Mouse (Mus musculus) heart, adult 8-10 months (tissue): Measurements from ENCODE around the gene Xndc1. TPM values are rescaled to one million over a fixed set of nuclear protein-coding genes. Genes with fewer than 3 reads are reported as not detected.

ENCODE experiments used
- DNase-seq: peaks from one replicate; pipeline ENCODE4 v3.0.0; 2022; ENCODE audit warnings: low spot score
- total RNA-seq, 4 experiments: library from RNA; stranded (reverse); gene quantifications; 2 replicates each; pipeline ENCODE4 v1.2.4; 2022

The Xndc1 gene
- total RNA-seq, 4 experiments from 2014 or later: 4.9 to 8.4 (median 6.2) TPM

- DNase-seq: no peak
Observed at GRCm38 (mm10) chr7:102081784-102082183, 16.5 kb downstream of the Xndc1 start.

- DNase-seq: no peak
Observed at GRCm38 (mm10) chr7:102082816-102083215, 17.5 kb downstream of the Xndc1 start, which contains the start of gene Trpc2. Gene Trpc2, plus strand, starts transcription at chr7:102083116.

- DNase-seq: no peak
Observed at GRCm38 (mm10) chr7:102084041-102084696, 18.9 kb downstream of the Xndc1 start.

- no peak for DNase-seq
Observed at GRCm38 (mm10) chr7:102087336-102087735, 22.0 kb downstream of the Xndc1 start.

GRCm38 (mm10) chr7:102099760-102100661 lies 34.7 kb downstream of the Xndc1 start:
- peak; percentile 45 for DNase-seq

- no peak for DNase-seq
Observed at GRCm38 (mm10) chr7:102100868-102101267, 35.6 kb downstream of the Xndc1 start.

GRCm38 (mm10) chr7:102101487-102101886 lies 36.2 kb downstream of the Xndc1 start, which contains the start of gene Art1:
Gene Art1, plus strand, starts transcription at chr7:102101743.
- DNase-seq: peak; percentile 51

GRCm38 (mm10) chr7:102102241-102102640 lies 36.9 kb downstream of the Xndc1 start:
- DNase-seq: no peak

GRCm38 (mm10) chr7:102102696-102103095 lies 37.4 kb downstream of the Xndc1 start:
- no peak for DNase-seq

GRCm38 (mm10) chr7:102103555-102103954 lies 38.2 kb downstream of the Xndc1 start:
- DNase-seq: no peak

GRCm38 (mm10) chr7:102104126-102104525 lies 38.8 kb downstream of the Xndc1 start:
- DNase-seq: no peak

GRCm38 (mm10) chr7:102106700-102107141 lies 41.4 kb downstream of the Xndc1 start:
- DNase-seq: no peak

GRCm38 (mm10) chr7:102108206-102108605 lies 42.9 kb downstream of the Xndc1 start:
- no peak for DNase-seq

GRCm38 (mm10) chr7:102109171-102109570 lies 43.9 kb downstream of the Xndc1 start, which contains the start of gene Art5:
Gene Art5, minus strand, starts transcription at chr7:102109489.
- DNase-seq: no peak

- no peak for DNase-seq
Observed at GRCm38 (mm10) chr7:102109746-102110145, 44.4 kb downstream of the Xndc1 start.

GRCm38 (mm10) chr7:102113151-102113729 lies 47.9 kb downstream of the Xndc1 start:
- no peak for DNase-seq

- no peak for DNase-seq
Observed at GRCm38 (mm10) chr7:102116579-102117331, 51.4 kb downstream of the Xndc1 start, which contains the start of gene Chrna10. Gene Chrna10, minus strand, starts transcription at chr7:102116828.

GRCm38 (mm10) chr7:102117382-102117781 lies 52.1 kb downstream of the Xndc1 start:
- DNase-seq: no peak

GRCm38 (mm10) chr7:102120326-102120725 lies 55.0 kb downstream of the Xndc1 start:
- DNase-seq: no peak

- DNase-seq: peak; percentile 26
Observed at GRCm38 (mm10) chr7:102132395-102132794, 67.1 kb downstream of the Xndc1 start.
